In the genomic region with DNA sequence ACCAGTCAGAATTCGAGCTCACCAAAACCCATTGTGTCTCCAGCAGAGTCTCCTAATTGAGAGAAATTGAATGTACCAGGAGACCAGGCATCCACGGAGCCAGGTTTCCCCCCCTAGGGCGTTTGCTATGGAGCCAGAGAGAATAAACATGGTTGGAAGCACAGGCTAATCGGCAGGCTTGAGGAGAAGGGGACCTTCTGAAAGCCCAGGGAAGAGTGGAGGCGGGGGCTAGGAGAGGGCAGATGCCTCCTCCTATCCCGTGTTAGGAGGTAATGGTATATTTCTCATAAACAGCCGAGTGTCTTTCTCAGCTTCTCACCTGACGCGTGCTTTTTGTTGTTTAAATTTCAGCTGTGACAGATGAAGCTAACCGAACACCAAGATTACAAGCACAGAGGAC, we compare ENCODE assay signal across 23 mouse cellular contexts. TPM values are rescaled to one million over a fixed set of nuclear protein-coding genes. Genes with fewer than 3 reads are reported as not detected.
DNase-seq lines count a peak whose midpoint lies in the region; ATAC-seq lines count a peak whose summit lies in the region.
"Had no signal": no experiment of that assay in that cellular context is flagged by ENCODE, and none has a peak within 500 bp of the region (broad histone marks: within the 10 kb centered on the region; RNA-seq: fewer than 3 reads in every experiment).

No protein-coding gene starts in this region.

- 8% methylated on average over 10 of the region's 10 CpGs for WGBS in forebrain, embryonic 16.5 days
- 10% methylated on average over 10 of the region's 10 CpGs for WGBS in forebrain, embryonic 10.5 days
- 15% methylated on average over 10 of the region's 10 CpGs for WGBS in hindbrain, embryonic 16.5 days
- WGBS in hindbrain, embryonic 12.5 days, result 17% methylated on average over 10 of the region's 10 CpGs

- H3K9me3 ChIP-seq in forebrain, embryonic 16.5 days (ENCODE audit: control insufficient read depth, low read length), result no peaks in the 10 kb centered on the region
- H3K9me3 ChIP-seq in forebrain, embryonic 10.5 days, result no peaks in the 10 kb centered on the region
- no peaks in the 10 kb centered on the region for H3K9me3 ChIP-seq in hindbrain, embryonic 16.5 days (ENCODE audit: control insufficient read depth, low read length)
- no peaks in the 10 kb centered on the region for H3K9me3 ChIP-seq in hindbrain, embryonic 12.5 days (replicated peaks)
- H3K9me3 ChIP-seq: limb, embryonic 12.5 days; liver, embryonic 13.5 days; midbrain, embryonic 12.5 days; stomach, embryonic 15.5 days had no signal

- no peak overlapping the region for H3K4me3 ChIP-seq in forebrain, embryonic 16.5 days (replicated peaks; ENCODE audit: low read length)
- no peak overlapping the region for H3K4me3 ChIP-seq in forebrain, embryonic 10.5 days
- no peak overlapping the region for H3K4me3 ChIP-seq in hindbrain, embryonic 16.5 days (ENCODE audit: low read length)
- H3K4me3 ChIP-seq in hindbrain, embryonic 12.5 days, result no peak overlapping the region
- H3K4me3 ChIP-seq: limb, embryonic 12.5 days; liver, embryonic 13.5 days; midbrain, embryonic 12.5 days; stomach, embryonic 15.5 days had no signal

- H3K36me3 ChIP-seq in forebrain, embryonic 16.5 days (ENCODE audit: control insufficient read depth, insufficient read depth), result no peaks in the 10 kb centered on the region
- no peaks in the 10 kb centered on the region for H3K36me3 ChIP-seq in forebrain, embryonic 10.5 days (replicated peaks)
- H3K36me3 ChIP-seq in hindbrain, embryonic 16.5 days (ENCODE audit: control insufficient read depth, insufficient read depth, low read length), result no peaks in the 10 kb centered on the region
- no peaks in the 10 kb centered on the region for H3K36me3 ChIP-seq in hindbrain, embryonic 12.5 days
- H3K36me3 ChIP-seq: limb, embryonic 12.5 days; liver, embryonic 13.5 days; midbrain, embryonic 12.5 days; stomach, embryonic 15.5 days had no signal

- peaks cover 45% of the 10 kb centered on the region for H3K27me3 ChIP-seq in forebrain, embryonic 16.5 days (replicated peaks; ENCODE audit: control insufficient read depth, insufficient read depth, low read length)
- H3K27me3 ChIP-seq in forebrain, embryonic 10.5 days (ENCODE audit: poor library complexity, severe bottlenecking), result peaks cover 73% of the 10 kb centered on the region
- H3K27me3 ChIP-seq in hindbrain, embryonic 16.5 days (replicated peaks; ENCODE audit: control insufficient read depth, insufficient read depth, low read length), result peaks cover 52% of the 10 kb centered on the region
- H3K27me3 ChIP-seq in hindbrain, embryonic 12.5 days, result peaks cover 80% of the 10 kb centered on the region

- H3K27ac ChIP-seq in forebrain, embryonic 16.5 days (ENCODE audit: low read length), result no peak overlapping the region
- H3K27ac ChIP-seq in forebrain, embryonic 10.5 days, result no peak overlapping the region
- H3K27ac ChIP-seq in hindbrain, embryonic 16.5 days (ENCODE audit: low read depth, low read length), result no peak overlapping the region
- no peak overlapping the region for H3K27ac ChIP-seq in hindbrain, embryonic 12.5 days
- H3K27ac ChIP-seq: limb, embryonic 12.5 days; liver, embryonic 13.5 days; midbrain, embryonic 12.5 days; stomach, embryonic 15.5 days had no signal

- DNase-seq in forebrain, embryonic 10.5 days (ENCODE audit: extremely low spot score, low spot score), result no peak
- DNase-seq in neural tube, embryonic 10.5 days (ENCODE audit: extremely low spot score, low spot score), result peak; percentile 19
- DNase-seq in retina, embryonic 14.5 days (ENCODE audit: low spot score), result peak; percentile 30
- DNase-seq in right cerebral cortex, postnatal 10 days (ENCODE audit: low spot score in 2 of 2), result no peak
- DNase-seq: adrenal gland, postnatal 25 days; cerebellum, adult 11-12 months; cerebellum, postnatal 36 days; heart, postnatal 36 days; kidney, postnatal 4 days; liver, embryonic 13.5 days; lung, embryonic 14.5 days; lung, postnatal 4 days; thymus, adult 18-20 months; thymus, postnatal 4 days had no signal

- H3K9ac ChIP-seq in forebrain, embryonic 16.5 days (replicated peaks; ENCODE audit: low read depth, low read length), result no peak overlapping the region
- H3K9ac ChIP-seq in hindbrain, embryonic 16.5 days (ENCODE audit: low read depth, low read length), result no peak overlapping the region
- H3K9ac ChIP-seq in hindbrain, embryonic 12.5 days, result no peak overlapping the region
- H3K9ac ChIP-seq: limb, embryonic 12.5 days; liver, embryonic 13.5 days; lung, embryonic 14.5 days; midbrain, embryonic 12.5 days; stomach, embryonic 15.5 days had no signal

- H3K4me1 ChIP-seq in forebrain, embryonic 16.5 days (replicated peaks; ENCODE audit: control insufficient read depth, insufficient read depth, low read length), result peaks cover 8% of the 10 kb centered on the region; the same call in 1 of the 2 replicates
- H3K4me1 ChIP-seq in forebrain, embryonic 10.5 days, result peaks cover 30% of the 10 kb centered on the region
- peaks cover 2% of the 10 kb centered on the region; the same call in 1 of the 2 replicates for H3K4me1 ChIP-seq in hindbrain, embryonic 16.5 days (ENCODE audit: control insufficient read depth, insufficient read depth, low read depth, low read length)
- H3K4me1 ChIP-seq in hindbrain, embryonic 12.5 days, result peaks cover 3% of the 10 kb centered on the region; the same call in 1 of the 2 replicates
- H3K4me1 ChIP-seq: liver, embryonic 13.5 days had no signal

- H3K4me2 ChIP-seq in forebrain, embryonic 16.5 days (ENCODE audit: low read length), result peak overlapping the region; percentile 12; the same call in 1 of the 2 replicates
- H3K4me2 ChIP-seq in hindbrain, embryonic 16.5 days (ENCODE audit: low read length), result 0 out of 2 replicates have a peak overlapping the region, but pooled peaks have one; percentile 11
- no peak overlapping the region for H3K4me2 ChIP-seq in hindbrain, embryonic 12.5 days (replicated peaks)
- H3K4me2 ChIP-seq: heart, embryonic 11.5 days; limb, embryonic 12.5 days; liver, embryonic 13.5 days; lung, embryonic 14.5 days; stomach, embryonic 15.5 days had no signal

- ATAC-seq in forebrain, embryonic 16.5 days, result no peak
- no peak for ATAC-seq in hindbrain, embryonic 16.5 days
- no peak for ATAC-seq in hindbrain, embryonic 12.5 days (ENCODE audit: low FRiP score)
- ATAC-seq: intestine, embryonic 16.5 days had no signal

RNA-seq across cellular contexts. Expression of a gene that starts 8.4 kb away (rescaled TPM):
- polyA plus RNA-seq in forebrain, embryonic 16.5 days (2015; fragmentation: Nextera tagmentation; extraction: Ambion mirVana), result not detected in 2 replicates
- 0.14 TPM in 1 of 2 replicates, not detected in the other for polyA plus RNA-seq in forebrain, embryonic 10.5 days (2016; fragmentation: Nextera tagmentation; extraction: Ambion mirVana)
- polyA plus RNA-seq in hindbrain, embryonic 16.5 days (2015; fragmentation: Nextera tagmentation; extraction: Ambion mirVana), result not detected in 2 replicates
- 0.25 and 0.32 TPM in 2 replicates for polyA plus RNA-seq in hindbrain, embryonic 12.5 days (2016; fragmentation: Nextera tagmentation; extraction: Ambion mirVana)
- polyA plus RNA-seq: kidney, embryonic 14.5 days; lung, embryonic 14.5 days; midbrain, embryonic 12.5 days had no signal

RNA-seq across cellular contexts. Expression of a gene that starts 39.5 kb away (rescaled TPM):
- polyA plus RNA-seq in forebrain, embryonic 16.5 days (2015; fragmentation: Nextera tagmentation; extraction: Ambion mirVana), result 5.8 and 7.9 TPM in 2 replicates
- polyA plus RNA-seq in forebrain, embryonic 10.5 days (2016; fragmentation: Nextera tagmentation; extraction: Ambion mirVana), result 6.4 and 7.7 TPM in 2 replicates
- 5.3 TPM in 2 replicates for polyA plus RNA-seq in hindbrain, embryonic 16.5 days (2015; fragmentation: Nextera tagmentation; extraction: Ambion mirVana)
- polyA plus RNA-seq in hindbrain, embryonic 12.5 days (2016; fragmentation: Nextera tagmentation; extraction: Ambion mirVana), result 18.6 and 20.8 TPM in 2 replicates

Comparison
In these comparisons a context has a peak if more than half of its experiments do, and no peak if none do; other contexts are left out.
1. DNase-seq: peak in neural tube, embryonic 10.5 days (single experiment) and retina, embryonic 14.5 days (single experiment); none in forebrain, embryonic 10.5 days (single experiment) and right cerebral cortex, postnatal 10 days (0 of 2).